Mouse (Mus musculus) stomach, embryonic 16.5 days (tissue): ENCODE data around the gene Fto. TPM values are rescaled to one million over a fixed set of nuclear protein-coding genes. Genes with fewer than 3 reads are reported as not detected.

Experiments used
- ATAC-seq: fragments of 200-750 bp; cut with Nextera tagmentation; 2 replicates; pipeline ENCODE4 v1.8.0; 2017; ENCODE audit warnings: moderate number of reproducible peaks, moderate TSS enrichment; ENCODE audit not compliant: insufficient read depth, low FRiP score
- H3K27ac ChIP-seq: fragments of 300-500 bp; sonication (generic); 2 replicates; pipeline ENCODE4 v1.5.1; 2014; ENCODE audit warnings: low read length
- H3K27me3 ChIP-seq: fragments of 300-500 bp; sonication (generic); 2 replicates; pipeline ENCODE4 v1.6.1; 2014; ENCODE audit warnings: low read length, control low read depth, mixed read lengths; ENCODE audit not compliant: control insufficient read depth, insufficient read depth
- H3K36me3 ChIP-seq: fragments of 300-500 bp; sonication (generic); 2 replicates; pipeline ENCODE4 v1.6.1; 2014; ENCODE audit warnings: low read length; ENCODE audit not compliant: control insufficient read depth, insufficient read depth
- H3K4me1 ChIP-seq: fragments of 300-500 bp; sonication (generic); 2 replicates; pipeline ENCODE4 v1.6.1; 2014; ENCODE audit warnings: low read length, control low read depth, mixed read lengths; ENCODE audit not compliant: control insufficient read depth, insufficient read depth
- H3K4me2 ChIP-seq: fragments of 300-500 bp; sonication (generic); 2 replicates; pipeline ENCODE4 v1.6.1; 2014; ENCODE audit warnings: low read depth, low read length, mixed read lengths
- H3K4me3 ChIP-seq: fragments of 300-500 bp; sonication (generic); replicated peaks from 2 replicates; pipeline ENCODE4 v1.5.1; 2014; ENCODE audit warnings: mild to moderate bottlenecking, low read length
- H3K9ac ChIP-seq: fragments of 300-500 bp; sonication (generic); 2 replicates; pipeline ENCODE4 v1.6.1; 2014; ENCODE audit warnings: low read length
- H3K9me3 ChIP-seq: fragments of 300-500 bp; sonication (generic); replicated peaks from 2 replicates; pipeline ENCODE4 v1.6.1; 2016; ENCODE audit warnings: low read length, control low read depth; ENCODE audit not compliant: control insufficient read depth
- WGBS: fragments of 180-500 bp; shearing (Covaris S2); extraction: QIAGEN DNeasy Blood & Tissue Kit; methylation state at CpG from one replicate; pipeline ENCODE4 v1.1.7; 2014; 5-methylcytosine and 5-hydroxymethylcytosine counted together
- polyA plus RNA-seq: library from polyadenylated mRNA; unstranded; fragments of >200 nt; fragmentation: Nextera tagmentation; extraction: Ambion mirVana; gene quantifications from 2 replicates; pipeline ENCODE4 v1.2.1, GENCODE M21; 2015

Fto gene
- 73.4 and 74.2 TPM in 2 replicates for polyA plus RNA-seq

DNA sequence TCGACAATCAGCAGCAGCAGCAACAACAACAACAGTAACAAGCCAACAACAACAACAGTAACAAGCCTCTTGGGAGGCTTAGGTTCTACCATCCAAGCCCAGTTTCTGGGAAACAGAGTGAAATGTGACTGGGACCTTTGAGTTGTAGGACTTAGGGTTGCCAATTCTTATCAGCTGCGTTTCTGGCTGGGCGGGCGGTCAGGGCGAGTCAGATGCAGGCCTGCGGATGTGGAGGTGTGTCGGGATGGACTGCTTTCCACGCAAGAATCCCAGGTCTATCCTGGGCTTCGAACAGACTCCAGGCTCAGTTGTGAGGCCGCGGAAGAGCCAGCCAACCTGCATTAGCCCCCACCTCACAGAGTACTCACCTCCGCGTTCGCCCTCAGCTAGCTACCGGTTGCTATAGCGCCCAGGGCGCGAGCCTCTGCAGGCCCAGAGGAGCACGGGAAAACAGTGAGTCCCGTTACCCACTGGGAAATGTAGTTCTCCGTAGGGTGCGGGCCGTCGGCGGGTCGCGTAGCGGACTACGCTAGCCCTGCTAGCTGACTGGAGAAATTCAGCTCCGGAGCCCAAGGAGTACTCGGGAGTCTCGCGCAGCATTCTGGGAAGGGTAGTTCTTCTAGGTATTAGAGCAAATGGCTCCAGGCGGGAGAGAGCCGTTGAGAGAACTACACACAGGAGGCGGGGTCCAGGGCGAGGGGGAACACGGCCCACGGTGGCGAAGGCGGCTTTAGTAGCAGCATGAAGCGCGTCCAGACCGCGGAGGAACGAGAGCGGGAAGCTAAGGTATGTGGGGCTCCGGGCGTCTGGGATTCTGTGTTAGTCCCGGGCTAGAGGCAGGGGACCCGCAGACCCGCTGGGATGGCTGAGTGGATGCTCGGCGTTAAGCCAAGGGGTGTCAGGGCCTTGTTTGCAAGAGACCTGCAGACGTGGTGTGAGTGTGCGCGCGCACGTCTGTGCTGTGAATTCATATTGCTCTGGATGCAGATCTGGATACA lies at the start of gene Fto, which contains the start of gene Rpgrip1l:
Gene Fto (plus strand): TSS at position 691 of the 998 bp plus-strand sequence.
Gene Rpgrip1l (minus strand): TSS at position 428 of the 998 bp plus-strand sequence.
- Histone ChIP-seq H3K4me1 (peaks cover 11% of the 10 kb centered on the region), H3K36me3 (no peaks in the 10 kb centered on the region), H3K4me2 (peak within 1 kb of the TSS; percentile 94), H3K9ac (peak within 1 kb of the TSS; percentile 88), H3K4me3 (peak within 1 kb of the TSS; percentile 68), H3K27ac (peak within 1 kb of the TSS; percentile 40; the same call in 1 of the 2 replicates), H3K9me3 (no peaks in the 10 kb centered on the region), H3K27me3 (no peaks in the 10 kb centered on the region)
- under 1% methylated on average over 59 of the region's 59 CpGs for whole genome bisulfite sequencing
- peak; percentile 100 for ATAC-seq

DNA sequence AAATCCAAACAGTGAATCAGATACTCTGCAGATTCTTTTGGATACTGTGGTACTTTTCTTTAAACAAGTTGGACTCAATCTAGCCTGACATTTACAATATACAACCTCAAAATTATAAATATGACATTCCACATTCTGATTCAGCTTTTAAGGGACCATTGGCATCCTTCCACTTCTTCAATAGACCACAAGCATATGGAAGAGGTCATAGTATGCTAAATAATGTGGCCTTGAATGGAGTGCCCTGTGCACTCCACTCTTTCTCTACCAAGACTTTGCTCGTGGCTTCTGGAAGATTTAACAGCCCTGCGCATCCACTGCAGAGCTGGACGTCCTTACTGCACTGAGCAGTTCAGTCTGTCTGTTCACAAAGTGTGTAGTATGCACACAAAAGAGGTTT lies 49.4 kb upstream of the Fto start:
- no peak overlapping the region for H3K27ac ChIP-seq
- H3K9me3 ChIP-seq, result no peaks in the 10 kb centered on the region
- no peaks in the 10 kb centered on the region for H3K4me1 ChIP-seq
- no peak overlapping the region for H3K4me3 ChIP-seq
- no peak for ATAC-seq
- no peaks in the 10 kb centered on the region for H3K27me3 ChIP-seq
- WGBS, result 45% methylated on average over 3 of the region's 3 CpGs
- no peaks in the 10 kb centered on the region for H3K36me3 ChIP-seq
- H3K9ac ChIP-seq, result no peak overlapping the region
- H3K4me2 ChIP-seq, result no peak overlapping the region

DNA sequence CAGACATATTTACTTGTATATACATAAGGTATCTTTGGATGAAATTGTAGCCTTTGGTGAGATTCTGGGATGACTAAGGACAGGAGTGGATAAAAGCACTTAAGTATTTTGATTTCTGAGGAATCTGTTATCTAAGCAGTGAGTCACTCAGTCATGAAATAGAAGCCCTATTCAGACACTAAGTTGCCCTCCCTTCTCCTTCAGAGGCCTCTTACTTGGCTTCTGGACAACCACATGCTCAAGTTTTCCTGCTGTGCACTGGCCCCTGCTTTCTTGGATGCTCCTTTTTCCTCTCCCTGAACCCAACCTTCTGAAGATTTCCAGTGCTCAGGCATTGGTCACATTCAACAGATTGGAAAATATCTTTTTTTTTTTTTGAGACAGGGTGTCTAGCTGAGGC lies 48.8 kb upstream of the Fto start:
- Histone ChIP-seq H3K4me2 (no peak overlapping the region), H3K9me3 (no peaks in the 10 kb centered on the region), H3K4me3 (no peak overlapping the region), H3K27ac (no peak overlapping the region), H3K4me1 (no peaks in the 10 kb centered on the region), H3K27me3 (no peaks in the 10 kb centered on the region), H3K36me3 (no peaks in the 10 kb centered on the region), H3K9ac (no peak overlapping the region)
- ATAC-seq, result no peak

DNA sequence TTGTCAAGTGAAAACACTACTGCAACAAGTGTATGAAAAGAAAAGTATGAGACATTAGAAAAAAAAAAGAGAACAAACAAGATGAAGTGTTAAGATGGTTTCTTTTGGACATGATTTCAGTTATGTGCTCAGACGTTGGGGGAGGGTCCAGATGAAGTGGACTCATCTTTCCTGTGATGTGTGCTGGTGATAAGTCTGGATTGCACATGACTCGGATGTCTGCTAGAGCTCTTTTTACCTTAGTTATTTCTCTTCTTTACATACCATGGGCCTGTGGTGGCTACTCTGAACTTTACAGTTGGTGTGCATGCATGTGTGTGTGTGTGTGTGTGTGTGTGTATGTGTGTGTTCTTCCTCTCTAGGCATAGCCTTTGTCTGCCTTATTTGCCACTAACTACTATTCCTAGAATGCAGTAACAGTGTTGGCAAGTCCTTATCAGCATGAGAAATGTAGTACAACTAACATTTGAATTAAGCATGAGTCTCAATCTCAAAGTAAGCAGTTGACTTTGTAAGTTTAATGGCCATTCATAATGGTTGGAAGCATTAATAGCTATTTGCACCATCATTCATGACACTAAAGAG lies 43.9 kb upstream of the Fto start:
- Histone ChIP-seq H3K36me3 (no peaks in the 10 kb centered on the region), H3K4me2 (no peak overlapping the region), H3K4me3 (no peak overlapping the region), H3K9me3 (no peaks in the 10 kb centered on the region), H3K9ac (no peak overlapping the region), H3K27me3 (no peaks in the 10 kb centered on the region), H3K27ac (no peak overlapping the region), H3K4me1 (no peaks in the 10 kb centered on the region)
- WGBS, result 59% methylated on average over 2 of the region's 2 CpGs
- no peak for ATAC-seq

DNA sequence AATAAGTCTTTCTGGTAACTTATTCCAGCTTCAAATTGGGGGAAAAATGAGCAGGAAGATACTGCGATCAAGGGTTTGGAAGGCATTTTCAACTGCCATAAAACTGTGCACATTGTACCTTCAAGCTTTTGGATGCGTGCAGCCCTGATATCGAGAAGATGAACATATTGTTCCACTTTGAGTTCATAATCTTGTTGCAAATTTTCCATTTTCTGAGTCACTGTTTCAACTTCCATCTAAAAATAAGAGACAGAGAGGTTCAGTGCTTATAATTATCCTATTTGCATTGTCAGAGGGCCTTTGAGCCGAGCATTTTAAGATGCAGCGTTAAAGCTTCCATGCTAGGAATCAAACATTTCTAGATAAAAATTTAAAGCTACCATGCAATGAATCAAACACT lies 39.8 kb upstream of the Fto start:
- Histone ChIP-seq H3K4me3 (no peak overlapping the region), H3K27ac (no peak overlapping the region), H3K4me2 (no peak overlapping the region), H3K27me3 (no peaks in the 10 kb centered on the region), H3K9me3 (no peaks in the 10 kb centered on the region; the same call in 1 of the 2 replicates), H3K4me1 (no peaks in the 10 kb centered on the region), H3K9ac (no peak overlapping the region), H3K36me3 (no peaks in the 10 kb centered on the region)
- no peak for ATAC-seq
- WGBS, result 89% methylated on average over 5 of the region's 5 CpGs

GRCm38 (mm10) chr8:91276337-91276736 lies 37.0 kb upstream of the Fto start:
- H3K27ac ChIP-seq, result no peak overlapping the region
- no peaks in the 10 kb centered on the region for H3K36me3 ChIP-seq
- no peak overlapping the region for H3K9ac ChIP-seq
- no peaks in the 10 kb centered on the region; the same call in 1 of the 2 replicates for H3K4me1 ChIP-seq
- 92% methylated on average over 2 of the region's 2 CpGs for WGBS
- no peak for ATAC-seq
- no peaks in the 10 kb centered on the region; the same call in 1 of the 2 replicates for H3K9me3 ChIP-seq
- H3K27me3 ChIP-seq, result no peaks in the 10 kb centered on the region
- no peak overlapping the region for H3K4me2 ChIP-seq
- H3K4me3 ChIP-seq, result no peak overlapping the region

- H3K4me3 ChIP-seq, result no peak overlapping the region
- 85% methylated on average over 5 of the region's 5 CpGs for WGBS
- ATAC-seq, result no peak
- H3K36me3 ChIP-seq, result no peaks in the 10 kb centered on the region
- H3K4me2 ChIP-seq, result no peak overlapping the region
- no peaks in the 10 kb centered on the region; the same call in 1 of the 2 replicates for H3K9me3 ChIP-seq
- no peaks in the 10 kb centered on the region for H3K27me3 ChIP-seq
- H3K9ac ChIP-seq, result no peak overlapping the region
- no peak overlapping the region for H3K27ac ChIP-seq
- H3K4me1 ChIP-seq, result no peaks in the 10 kb centered on the region; the same call in 1 of the 2 replicates
Observed at GRCm38 (mm10) chr8:91278060-91278459, 35.3 kb upstream of the Fto start.

DNA sequence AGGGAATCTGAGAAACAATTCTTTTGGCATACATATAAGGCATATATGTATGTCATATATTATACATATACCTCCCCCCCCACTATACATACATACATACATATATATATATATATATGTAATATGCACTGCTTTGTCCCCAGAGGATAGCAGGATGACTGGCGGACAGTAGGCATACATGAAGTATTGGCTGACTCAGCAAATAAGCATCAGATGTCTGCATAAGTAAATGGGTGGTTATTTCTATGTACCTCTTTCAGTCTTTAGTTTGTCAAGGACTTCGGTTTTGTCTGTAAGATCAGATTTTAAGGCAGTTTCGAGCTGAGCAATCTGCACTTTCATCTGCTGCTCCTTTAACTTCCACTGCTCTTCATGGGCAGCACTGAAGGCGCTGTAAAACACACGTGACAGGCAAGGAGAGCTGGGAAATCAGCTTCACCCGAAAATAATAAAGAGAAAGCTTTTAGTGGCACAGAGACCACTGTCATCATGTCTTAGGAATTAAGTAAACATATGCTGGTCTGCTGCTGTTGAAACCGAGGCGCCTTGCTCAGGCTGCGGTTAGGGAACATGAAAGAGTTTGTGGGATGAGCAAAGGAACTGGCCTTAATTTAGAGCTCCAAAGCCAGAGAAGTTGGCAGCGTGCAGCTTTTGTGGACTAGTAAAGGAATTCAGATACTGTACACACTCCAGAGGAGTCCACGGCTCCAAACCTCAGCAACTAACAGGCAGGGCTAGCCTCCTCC lies 32.7 kb upstream of the Fto start:
- Histone ChIP-seq H3K4me1 (no peaks in the 10 kb centered on the region; the same call in 1 of the 2 replicates), H3K9ac (no peak overlapping the region), H3K36me3 (no peaks in the 10 kb centered on the region), H3K27me3 (no peaks in the 10 kb centered on the region), H3K9me3 (no peaks in the 10 kb centered on the region; the same call in 1 of the 2 replicates), H3K4me2 (no peak overlapping the region), H3K27ac (no peak overlapping the region), H3K4me3 (no peak overlapping the region)
- 61% methylated on average over 11 of the region's 11 CpGs for WGBS
- ATAC-seq, result no peak
